Mouse (Mus musculus) heart, adult 9 months (tissue): ENCODE data around the gene Pck1.

ENCODE experiments used
- DNase-seq, 2 experiments: peaks; one replicate each; pipeline ENCODE4 v3.0.0; 2022; ENCODE audit warnings: low spot score in 2 of 2

The Pck1 gene

GRCm38 (mm10) chr2:173148001-173148400, 4.8 kb upstream of the Pck1 start:
- DNase-seq = no peak

DNA sequence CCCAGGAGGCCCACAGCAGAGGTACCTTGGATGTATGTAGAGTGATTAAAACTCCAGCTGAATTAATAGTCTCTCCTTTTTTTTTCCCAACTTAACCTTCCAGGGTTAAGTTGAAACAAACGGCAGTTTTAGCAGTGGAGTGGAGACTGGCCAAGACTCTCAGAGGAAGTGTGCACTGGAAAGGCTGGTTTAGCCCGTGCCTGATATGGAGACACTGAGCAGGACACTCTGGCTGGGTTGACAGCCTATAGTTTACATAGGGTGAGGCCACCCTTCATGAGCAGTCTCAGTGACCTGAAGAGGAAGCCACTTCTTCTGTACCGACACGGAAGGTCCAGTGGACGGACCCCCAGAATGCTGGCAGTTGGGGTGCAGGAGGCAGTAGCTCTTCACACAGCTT, 1.5 kb upstream of the Pck1 start:
- DNase-seq = no peak

DNA sequence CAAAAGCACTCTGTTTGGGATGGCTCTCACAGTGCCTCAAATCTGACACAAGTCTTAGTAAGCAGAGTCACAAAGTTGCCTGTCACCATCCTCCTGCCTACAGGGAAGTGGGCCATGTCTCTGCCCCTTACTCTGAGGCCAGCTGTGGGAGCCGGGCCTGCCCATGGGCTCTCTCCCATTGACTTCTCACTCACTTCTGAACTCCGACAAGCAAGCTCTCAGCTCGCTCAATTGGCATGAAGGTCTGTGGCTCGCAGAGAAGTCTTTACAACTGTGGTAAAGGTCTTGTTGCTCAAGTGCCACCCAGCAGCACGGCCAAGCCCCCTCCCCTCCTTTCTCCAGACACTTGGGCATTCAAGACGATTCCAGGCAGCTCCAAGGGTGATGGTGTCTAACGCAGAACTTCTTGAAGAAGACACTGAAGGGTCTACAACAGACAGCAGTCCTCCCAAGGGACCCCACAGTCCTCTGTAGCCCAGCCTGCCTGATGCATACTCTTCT, 1.0 kb upstream of the Pck1 start:
- DNase-seq = no peak

DNA sequence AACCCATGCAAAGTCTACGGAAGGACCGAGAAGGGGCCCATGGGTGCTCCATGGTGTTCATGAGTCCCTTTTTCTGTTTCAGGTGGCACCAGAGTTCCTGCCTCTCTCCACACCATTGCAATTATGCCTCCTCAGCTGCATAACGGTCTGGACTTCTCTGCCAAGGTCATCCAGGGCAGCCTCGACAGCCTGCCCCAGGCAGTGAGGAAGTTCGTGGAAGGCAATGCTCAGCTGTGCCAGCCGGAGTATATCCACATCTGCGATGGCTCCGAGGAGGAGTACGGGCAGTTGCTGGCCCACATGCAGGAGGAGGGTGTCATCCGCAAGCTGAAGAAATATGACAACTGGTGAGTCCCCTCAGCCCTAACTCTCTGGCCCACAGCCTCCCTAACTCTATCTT, 418 bp downstream of the Pck1 start:
- no peak for DNase-seq

GRCm38 (mm10) chr2:173154513-173154912, 1.7 kb downstream of the Pck1 start:
- DNase-seq = no peak

DNA sequence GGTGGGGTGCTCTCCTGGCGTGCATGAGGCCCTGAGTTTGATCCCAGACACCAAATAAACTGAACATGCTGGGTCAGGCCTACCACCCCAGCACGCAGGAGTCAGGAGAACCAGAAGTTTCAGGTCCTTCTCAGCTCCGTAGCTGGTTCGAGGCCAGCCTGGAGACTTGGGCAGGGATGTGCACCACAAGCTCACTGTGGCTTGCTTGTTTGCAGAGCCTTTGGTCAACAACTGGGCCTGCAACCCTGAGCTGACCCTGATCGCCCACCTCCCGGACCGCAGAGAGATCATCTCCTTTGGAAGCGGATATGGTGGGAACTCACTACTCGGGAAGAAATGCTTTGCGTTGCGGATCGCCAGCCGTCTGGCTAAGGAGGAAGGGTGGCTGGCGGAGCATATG, 2.1 kb downstream of the Pck1 start:
- no peak for DNase-seq

- DNase-seq = no peak
Observed at GRCm38 (mm10) chr2:173155907-173156306, 3.1 kb downstream of the Pck1 start.

DNA sequence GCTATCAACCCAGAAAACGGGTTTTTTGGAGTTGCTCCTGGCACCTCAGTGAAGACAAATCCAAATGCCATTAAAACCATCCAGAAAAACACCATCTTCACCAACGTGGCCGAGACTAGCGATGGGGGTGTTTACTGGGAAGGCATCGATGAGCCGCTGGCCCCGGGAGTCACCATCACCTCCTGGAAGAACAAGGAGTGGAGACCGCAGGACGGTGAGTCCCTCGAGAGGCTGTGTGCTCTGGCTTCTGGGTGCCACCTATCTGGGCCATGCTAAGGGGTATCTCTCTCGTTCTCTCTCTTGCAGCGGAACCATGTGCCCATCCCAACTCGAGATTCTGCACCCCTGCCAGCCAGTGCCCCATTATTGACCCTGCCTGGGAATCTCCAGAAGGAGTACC, 4.1 kb downstream of the Pck1 start:
- no peak for DNase-seq

DNA sequence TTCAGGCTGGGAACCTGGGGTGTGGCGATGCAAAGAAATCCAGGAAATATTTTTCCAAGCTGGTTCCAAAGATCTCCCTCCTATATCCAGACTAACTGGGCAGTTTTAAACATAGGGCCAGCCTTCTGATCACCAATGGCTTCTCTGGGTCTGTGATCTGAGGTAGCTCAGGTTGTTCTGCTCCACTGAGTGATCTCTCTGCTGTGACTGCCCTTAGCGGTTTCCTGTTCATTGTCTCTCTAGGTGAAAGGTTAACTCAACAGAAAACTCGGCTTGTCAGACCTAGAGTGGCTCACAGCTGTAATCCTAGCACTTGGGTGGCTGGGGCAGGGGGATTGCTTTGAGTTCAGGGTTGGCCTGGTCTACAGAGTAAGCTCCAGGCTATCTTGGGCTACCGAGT, 4.5 kb downstream of the Pck1 start:
- DNase-seq = no peak

GRCm38 (mm10) chr2:173157871-173158270, 5.0 kb downstream of the Pck1 start:
- no peak for DNase-seq

- DNase-seq = no peak
Observed at GRCm38 (mm10) chr2:173158390-173159055, 5.7 kb downstream of the Pck1 start.

- peak; percentile 34 to 51 for DNase-seq
Observed at GRCm38 (mm10) chr2:173159354-173160311, 6.8 kb downstream of the Pck1 start.

DNA sequence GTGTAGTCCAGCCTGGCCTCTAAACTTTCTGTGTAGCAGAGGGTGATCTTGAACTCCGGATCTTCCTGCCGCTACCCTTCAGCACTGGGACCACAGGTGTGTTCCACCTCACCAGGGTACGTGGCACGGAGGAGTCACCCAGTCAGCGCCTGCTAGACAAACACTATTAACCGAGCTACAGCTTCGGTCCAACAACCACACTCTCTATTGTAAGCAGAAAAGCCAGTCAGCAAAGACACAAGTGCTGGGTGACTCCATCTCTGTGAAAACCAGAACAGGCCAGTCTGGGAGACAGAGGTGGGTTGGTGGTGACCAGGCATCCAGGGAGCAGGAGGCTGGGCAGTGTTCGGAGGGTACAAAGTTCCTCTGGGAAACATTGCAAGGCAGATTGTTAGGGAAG, 10.5 kb downstream of the Pck1 start:
- no peak for DNase-seq

DNA sequence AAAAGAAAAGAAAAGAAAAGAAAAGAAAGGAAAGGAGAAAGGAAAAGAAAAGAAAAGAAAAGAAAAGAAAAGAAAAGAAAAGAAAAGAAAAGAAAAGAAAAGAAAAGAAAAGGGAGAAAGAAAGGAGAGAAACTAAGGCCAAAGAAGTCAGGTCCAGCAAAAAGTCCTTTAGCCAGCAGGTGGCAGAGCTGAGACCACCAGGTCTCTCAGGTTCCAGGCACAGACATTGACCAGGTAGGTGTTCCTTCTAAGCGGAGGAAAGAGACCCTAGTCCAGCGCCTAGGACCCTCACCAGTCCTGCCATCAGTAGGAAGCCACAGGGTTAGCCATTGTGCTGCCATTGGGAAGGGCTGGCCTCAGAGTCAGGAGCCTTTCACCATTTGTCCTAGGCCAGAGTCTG, 11.5 kb downstream of the Pck1 start:
- no peak for DNase-seq

DNA sequence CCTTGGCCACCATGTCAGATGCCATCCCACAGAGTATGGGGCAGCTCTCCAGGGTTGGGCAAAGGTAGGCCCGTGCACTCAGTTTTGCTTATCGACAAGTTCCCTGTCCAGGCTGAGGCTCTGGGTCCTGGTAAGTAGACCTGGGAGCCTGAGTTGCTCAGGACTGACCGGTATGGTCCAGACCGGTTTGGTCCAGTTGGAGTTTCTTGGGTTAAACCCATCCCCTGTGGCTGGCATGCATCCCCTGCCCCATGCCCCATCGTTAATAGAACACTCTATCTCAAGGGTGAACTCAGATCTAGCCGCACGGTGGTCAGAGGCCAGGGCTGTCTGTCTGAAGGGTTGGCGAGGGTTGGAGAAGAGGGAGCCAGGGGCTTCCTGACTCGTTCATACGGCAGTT, 12.1 kb downstream of the Pck1 start:
- DNase-seq = no peak

- no peak for DNase-seq
Observed at GRCm38 (mm10) chr2:173165357-173165756, 12.5 kb downstream of the Pck1 start.

DNA sequence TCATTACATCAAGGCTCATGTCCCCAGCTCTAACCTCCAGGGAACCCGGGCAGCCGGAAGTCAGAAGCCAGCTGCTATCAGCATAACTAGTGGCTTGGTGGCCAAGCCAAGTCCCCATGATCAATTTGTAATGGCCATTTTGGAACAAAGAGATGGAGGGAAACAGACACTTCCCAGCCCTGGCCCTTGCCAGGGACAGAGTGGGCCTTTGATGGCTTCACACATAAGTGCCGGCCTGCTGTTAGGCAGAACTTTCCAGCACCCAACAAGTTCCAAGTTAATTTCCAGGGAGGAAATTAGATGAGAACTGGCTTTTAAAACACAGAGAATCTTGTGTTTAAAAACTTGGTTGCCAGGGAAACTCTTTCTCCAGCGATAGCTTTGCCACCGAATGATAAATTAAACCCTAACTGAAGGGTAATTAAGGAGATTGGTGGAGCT, 15.6 kb downstream of the Pck1 start:
- peak; percentile 56 to 74 for DNase-seq

GRCm38 (mm10) chr2:173170081-173170480, 17.2 kb downstream of the Pck1 start:
- DNase-seq = no peak

- DNase-seq = no peak
Observed at GRCm38 (mm10) chr2:173170715-173171114, 17.9 kb downstream of the Pck1 start.

DNA sequence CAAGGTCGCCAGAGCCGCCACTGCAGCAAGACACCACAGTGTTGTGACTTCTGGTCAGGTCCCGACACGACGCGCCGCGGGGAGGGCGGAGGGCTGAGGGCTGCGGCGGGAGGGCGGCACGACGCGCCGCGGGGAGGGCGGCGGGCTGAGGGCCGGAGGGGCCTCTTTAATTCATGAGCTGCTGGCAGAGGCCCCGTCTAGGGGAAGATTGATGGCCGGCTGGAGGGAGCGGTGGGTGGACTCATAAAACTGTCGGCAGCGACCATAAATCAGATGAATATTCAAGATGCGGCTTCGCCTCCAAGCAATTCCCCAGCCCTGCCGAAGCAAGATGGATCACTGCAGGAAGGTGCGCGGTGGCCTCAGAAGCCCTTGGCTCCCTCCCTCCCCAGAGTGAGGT, 18.6 kb downstream of the Pck1 start:
- DNase-seq = no peak

DNA sequence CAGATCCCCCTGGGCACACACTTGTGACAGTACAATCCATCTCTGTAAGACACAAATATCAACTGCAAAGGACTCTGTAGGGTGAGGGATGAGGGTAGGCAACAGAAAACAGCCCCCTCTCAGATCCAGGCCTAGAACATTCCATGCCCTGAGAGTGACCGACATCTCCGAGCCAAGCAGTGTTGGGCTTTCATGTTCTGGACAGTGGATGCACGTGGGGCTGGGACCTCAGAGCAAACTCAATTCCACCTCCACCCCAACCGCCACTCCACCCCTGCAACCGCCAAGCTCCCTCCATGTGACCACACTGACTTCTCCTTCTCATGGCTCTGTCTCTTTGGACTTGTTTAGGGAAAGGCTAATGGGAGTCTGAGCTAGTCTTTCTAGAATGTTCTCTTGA, 19.1 kb downstream of the Pck1 start:
- no peak for DNase-seq

GRCm38 (mm10) chr2:173172386-173172785, 19.5 kb downstream of the Pck1 start:
- DNase-seq = no peak

- no peak for DNase-seq
Observed at GRCm38 (mm10) chr2:173173008-173173407, 20.2 kb downstream of the Pck1 start.
